Mouse (Mus musculus) midbrain, embryonic 16.5 days (tissue): Measurements from ENCODE around the gene Ndufb7. TPM values are rescaled to one million over a fixed set of nuclear protein-coding genes. Genes with fewer than 3 reads are reported as not detected.
"Not testable (repeated sequence)": the region's sequence is repeated elsewhere in the genome, so short reads cannot be mapped to it uniquely, and the experiment has no call there.

ENCODE experiments used
- ATAC-seq: fragments of 200-750 bp; cut with Nextera tagmentation; 2 replicates; pipeline ENCODE4 v1.8.0; 2017; ENCODE audit warnings: moderate TSS enrichment
- H3K27ac ChIP-seq: fragments of 300-500 bp; sonication (generic); 2 replicates; pipeline ENCODE4 v1.5.1; 2014; ENCODE audit warnings: mild to moderate bottlenecking, low read length, mixed read lengths
- H3K27me3 ChIP-seq: fragments of 300-500 bp; sonication (generic); 2 replicates; pipeline ENCODE4 v1.6.1; 2014; ENCODE audit warnings: low read depth, low read length, mixed read lengths; ENCODE audit not compliant: control insufficient read depth, insufficient read depth
- H3K36me3 ChIP-seq: fragments of 300-500 bp; sonication (generic); 2 replicates; pipeline ENCODE4 v1.6.1; 2014; ENCODE audit warnings: mild to moderate bottlenecking, low read length, moderate library complexity, mixed read lengths; ENCODE audit not compliant: control insufficient read depth, insufficient read depth
- H3K4me1 ChIP-seq: fragments of 300-500 bp; sonication (generic); 2 replicates; pipeline ENCODE4 v1.6.1; 2014; ENCODE audit warnings: mild to moderate bottlenecking, low read length, mixed read lengths; ENCODE audit not compliant: control insufficient read depth, insufficient read depth
- H3K4me2 ChIP-seq: fragments of 300-500 bp; sonication (generic); 2 replicates; pipeline ENCODE4 v1.6.1; 2014; ENCODE audit warnings: mild to moderate bottlenecking, low read length, mixed read lengths
- H3K4me3 ChIP-seq: fragments of 300-500 bp; sonication (generic); 2 replicates; pipeline ENCODE4 v1.5.1; 2014; ENCODE audit warnings: low read depth, mild to moderate bottlenecking, low read length, moderate library complexity, mixed read lengths
- H3K9ac ChIP-seq: fragments of 300-500 bp; sonication (generic); 2 replicates; pipeline ENCODE4 v1.6.1; 2014; ENCODE audit warnings: low read depth, low read length, mixed read lengths
- H3K9me3 ChIP-seq: fragments of 300-500 bp; sonication (generic); replicated peaks from 2 replicates; pipeline ENCODE4 v1.6.1; 2014; ENCODE audit warnings: mild to moderate bottlenecking, low read length, mixed read lengths; ENCODE audit not compliant: control insufficient read depth, poor library complexity, severe bottlenecking
- WGBS: fragments of 180-500 bp; shearing (Covaris S2); extraction: QIAGEN DNeasy Blood & Tissue Kit; methylation state at CpG from one replicate; pipeline ENCODE4 v1.1.7; 2014; 5-methylcytosine and 5-hydroxymethylcytosine counted together
- polyA plus RNA-seq: library from polyadenylated mRNA; unstranded; fragments of >200 nt; fragmentation: Nextera tagmentation; extraction: Ambion mirVana; gene quantifications from 2 replicates; pipeline ENCODE4 v1.2.1, GENCODE M21; 2015

Ndufb7 gene
- polyA plus RNA-seq: 320 and 338 TPM in 2 replicates

DNA sequence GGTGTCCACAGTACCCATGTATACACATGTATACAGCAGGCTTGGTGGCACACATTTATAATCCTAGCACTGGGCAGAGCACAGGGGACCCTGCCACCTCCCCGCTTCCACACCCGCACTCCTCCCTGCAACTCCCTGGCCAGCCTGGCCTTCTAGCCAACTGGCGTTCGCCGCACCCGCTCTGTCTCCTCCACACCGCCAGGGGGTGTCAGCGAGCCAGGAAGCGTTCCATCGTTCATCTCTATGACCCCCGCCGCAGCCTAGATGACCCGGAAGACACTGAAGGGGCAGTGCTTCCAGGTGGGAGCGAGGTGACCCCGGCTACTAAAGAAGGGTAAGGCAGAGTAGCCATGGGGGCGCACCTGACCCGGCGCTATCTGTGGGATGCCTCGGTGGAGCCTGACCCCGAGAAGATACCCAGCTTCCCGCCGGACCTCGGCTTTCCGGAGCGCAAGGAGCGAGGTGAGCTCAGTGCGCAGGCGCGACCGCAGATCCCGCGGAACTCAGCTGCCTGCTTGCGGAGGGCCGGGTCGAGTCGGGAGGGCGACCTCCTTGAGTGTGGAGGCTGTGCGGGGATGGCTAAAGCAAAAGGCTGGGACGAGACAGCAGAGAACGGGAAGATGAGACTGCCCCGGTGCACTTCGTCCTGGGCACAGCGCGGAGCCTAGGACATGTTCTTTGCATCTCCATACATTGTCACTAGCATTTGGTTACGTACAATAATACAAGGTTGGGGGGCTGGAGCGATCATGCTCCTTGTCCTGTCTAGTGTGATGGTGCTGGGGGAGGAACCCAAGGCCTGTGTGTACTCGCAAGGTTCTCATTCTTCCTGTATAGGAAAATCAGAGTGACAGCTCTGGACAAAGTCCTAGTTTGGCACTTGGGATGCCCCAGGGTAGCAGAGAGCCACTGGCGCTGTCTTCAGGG lies at the start of gene Ndufb7:
TSS of gene Ndufb7 (plus strand) at position 203 of the 927 bp plus-strand sequence.
- Histone ChIP-seq H3K9ac (peak within 1 kb of the TSS; percentile 86), H3K4me1 (peaks cover 12% of the 10 kb centered on the region), H3K4me2 (peak within 1 kb of the TSS; percentile 95), H3K27me3 (no peaks in the 10 kb centered on the region), H3K36me3 (peaks cover 5% of the 10 kb centered on the region), H3K9me3 (no peaks in the 10 kb centered on the region), H3K27ac (peak within 1 kb of the TSS; percentile 87), H3K4me3 (peak within 1 kb of the TSS; percentile 78)
- under 1% methylated on average over 48 of the region's 48 CpGs for WGBS
- peak; percentile 89 for ATAC-seq

DNA sequence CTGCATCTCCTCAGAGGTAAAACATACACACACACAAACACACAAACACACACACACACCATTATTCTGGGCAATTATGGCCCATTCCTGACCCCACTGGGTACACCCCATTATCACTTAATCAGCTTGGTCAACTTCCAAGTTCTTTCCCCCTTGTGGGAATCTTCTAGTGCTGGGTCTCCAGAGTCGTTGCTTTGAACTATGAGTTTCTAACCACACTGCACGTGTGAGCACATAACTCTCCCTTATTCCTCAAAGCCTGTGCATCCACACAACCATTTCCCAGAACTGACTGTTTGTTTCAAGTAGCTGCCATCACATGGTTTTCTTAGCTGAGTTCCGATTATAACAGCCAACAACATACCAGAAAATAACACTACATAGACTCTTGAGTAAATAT lies 46.0 kb upstream of the Ndufb7 start:
- H3K4me2 ChIP-seq: no peak overlapping the region
- no peaks in the 10 kb centered on the region for H3K36me3 ChIP-seq
- H3K9ac ChIP-seq: no peak overlapping the region
- H3K4me3 ChIP-seq: no peak overlapping the region
- H3K27ac ChIP-seq: no peak overlapping the region
- H3K4me1 ChIP-seq: no peaks in the 10 kb centered on the region
- no peaks in the 10 kb centered on the region for H3K9me3 ChIP-seq
- WGBS: 79% methylated on average over 3 of the region's 3 CpGs
- ATAC-seq: no peak
- H3K27me3 ChIP-seq: no peaks in the 10 kb centered on the region

DNA sequence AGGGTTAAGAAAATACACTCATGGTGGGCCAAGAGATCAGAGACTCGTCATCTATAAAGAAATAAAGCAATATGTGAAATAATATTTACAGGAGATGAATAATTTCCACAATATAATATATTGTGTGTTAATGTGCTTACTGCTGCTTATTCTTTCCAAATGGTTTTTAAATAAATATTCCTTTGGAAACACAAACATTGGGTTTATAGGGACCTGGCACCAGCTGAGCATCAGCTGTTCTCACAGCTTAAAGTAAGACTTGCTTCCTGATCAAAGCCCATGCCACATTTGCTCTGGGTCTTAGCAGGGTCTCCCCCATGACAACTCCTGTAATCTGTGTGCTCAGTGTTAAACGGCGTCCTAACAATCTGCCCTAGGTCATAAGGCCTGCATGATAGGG lies 45.6 kb upstream of the Ndufb7 start:
- H3K4me2 ChIP-seq, H3K4me1 ChIP-seq, ATAC-seq, H3K9me3 ChIP-seq, H3K4me3 ChIP-seq, H3K27me3 ChIP-seq, H3K27ac ChIP-seq, H3K9ac ChIP-seq, H3K36me3 ChIP-seq: not testable (repeated sequence)
- whole genome bisulfite sequencing: 77% methylated on average over 3 of the region's 3 CpGs

DNA sequence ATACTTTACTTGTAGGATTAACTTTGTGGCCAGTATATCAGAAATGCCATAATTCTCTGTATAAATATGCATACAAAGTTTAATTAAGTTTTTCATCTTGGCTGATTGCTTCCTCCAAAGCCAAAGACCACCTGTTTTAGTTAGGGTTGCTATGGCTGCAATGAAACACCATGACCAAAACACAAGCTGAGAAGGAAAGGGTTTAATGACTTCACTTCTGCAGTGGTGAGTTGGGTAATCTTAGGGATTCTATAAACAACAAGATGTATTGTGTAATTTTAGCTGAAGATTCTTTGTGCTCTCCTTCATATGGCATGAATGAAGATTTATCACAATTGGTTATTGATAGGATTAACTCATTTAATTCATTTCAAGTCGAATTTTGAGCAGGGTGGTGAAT lies 45.2 kb upstream of the Ndufb7 start:
- 19% methylated on average over 1 of the region's 1 CpGs for WGBS
- Histone ChIP-seq H3K4me2 (no peak overlapping the region), H3K9ac (no peak overlapping the region), H3K4me3 (no peak overlapping the region), H3K9me3 (no peaks in the 10 kb centered on the region), H3K36me3 (no peaks in the 10 kb centered on the region), H3K27ac (no peak overlapping the region), H3K4me1 (no peaks in the 10 kb centered on the region), H3K27me3 (no peaks in the 10 kb centered on the region)
- no peak for ATAC-seq

DNA sequence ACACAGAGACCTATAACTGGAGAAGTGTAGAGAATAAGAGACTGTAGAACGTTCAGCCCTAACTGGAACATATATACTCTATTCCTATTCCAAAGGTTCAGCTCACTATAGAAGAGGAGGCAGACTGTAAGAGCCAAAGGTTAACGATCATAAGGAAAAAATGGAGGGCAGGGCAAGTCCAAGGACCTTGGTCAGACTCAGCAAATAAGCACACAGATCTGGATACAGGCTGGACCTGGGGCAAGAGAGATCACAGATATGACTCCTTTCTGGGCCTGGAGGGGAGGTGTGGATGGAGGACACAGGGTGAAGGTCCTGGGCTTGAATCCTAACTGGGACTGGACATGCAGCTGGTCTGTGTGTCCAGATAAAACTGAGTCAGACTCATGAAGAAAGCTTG lies 31.7 kb upstream of the Ndufb7 start:
- no peaks in the 10 kb centered on the region for H3K36me3 ChIP-seq
- no peak for ATAC-seq
- 88% methylated on average over 2 of the region's 2 CpGs for WGBS

DNA sequence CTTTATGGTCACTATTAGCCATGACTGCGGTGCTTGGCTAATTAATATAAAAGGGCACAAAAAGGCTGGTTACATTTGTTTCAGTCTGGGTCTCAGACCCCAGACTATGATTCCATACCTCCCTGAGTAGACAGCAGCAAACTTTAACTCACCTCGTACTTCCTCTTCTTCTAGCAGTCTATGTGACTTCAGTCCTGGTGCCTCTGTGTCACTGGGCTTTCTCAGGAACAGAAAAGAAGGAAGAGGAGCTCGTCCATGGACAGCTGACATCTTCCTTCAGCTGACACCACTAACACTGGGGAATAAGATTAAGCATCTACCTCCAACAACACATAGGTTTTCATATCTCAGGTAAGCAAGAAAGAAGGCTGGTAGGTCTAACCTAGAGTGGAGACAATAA lies 30.7 kb upstream of the Ndufb7 start, which contains the start of gene Olfr370:
TSS of gene Olfr370 (plus strand) at position 45 of the 400 bp plus-strand sequence.
- no peak within 1 kb of the TSS for H3K9ac ChIP-seq
- H3K27ac ChIP-seq: no peak within 1 kb of the TSS
- no peaks in the 10 kb centered on the region for H3K36me3 ChIP-seq
- H3K9me3 ChIP-seq: no peaks in the 10 kb centered on the region
- H3K27me3 ChIP-seq: no peaks in the 10 kb centered on the region
- no peak within 1 kb of the TSS for H3K4me2 ChIP-seq
- H3K4me1 ChIP-seq: no peaks in the 10 kb centered on the region
- WGBS: 80% methylated on average over 3 of the region's 3 CpGs
- no peak for ATAC-seq
- no peak within 1 kb of the TSS for H3K4me3 ChIP-seq

More for the DNA sequence above, 31.7 kb upstream of the Ndufb7 start:
- no peak overlapping the region for H3K27ac ChIP-seq
- no peak overlapping the region for H3K4me2 ChIP-seq
- H3K9me3 ChIP-seq: no peaks in the 10 kb centered on the region
- H3K4me1 ChIP-seq: no peaks in the 10 kb centered on the region
- no peaks in the 10 kb centered on the region for H3K27me3 ChIP-seq
- no peak overlapping the region for H3K4me3 ChIP-seq
- H3K9ac ChIP-seq: no peak overlapping the region

DNA sequence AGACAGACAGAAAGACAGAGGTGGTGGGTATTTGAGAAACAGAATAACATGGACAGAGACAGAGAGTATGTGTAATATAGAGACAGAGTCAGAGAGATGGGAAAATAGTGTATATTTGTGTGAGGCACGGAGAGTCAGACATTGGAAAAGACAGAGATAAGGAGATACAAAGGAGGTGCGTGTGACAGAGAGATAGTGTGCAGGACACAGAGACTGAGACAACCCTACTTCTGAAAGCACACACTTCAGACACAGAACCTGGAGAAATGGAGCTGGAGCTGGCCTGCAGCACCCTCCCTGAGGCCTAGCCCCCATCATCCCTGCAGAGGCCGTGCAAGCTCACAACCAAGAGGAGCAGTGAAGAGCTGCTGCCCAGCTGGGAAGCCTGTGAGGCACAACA lies 3.8 kb upstream of the Ndufb7 start:
- peaks cover 5% of the 10 kb centered on the region for H3K4me1 ChIP-seq
- ATAC-seq: no peak
- no peak overlapping the region for H3K9ac ChIP-seq
- no peaks in the 10 kb centered on the region for H3K36me3 ChIP-seq
- no peak overlapping the region for H3K4me3 ChIP-seq
- no peaks in the 10 kb centered on the region for H3K9me3 ChIP-seq
- H3K27ac ChIP-seq: no peak overlapping the region
- H3K4me2 ChIP-seq: no peak overlapping the region
- 92% methylated on average over 3 of the region's 3 CpGs for WGBS
- H3K27me3 ChIP-seq: no peaks in the 10 kb centered on the region

DNA sequence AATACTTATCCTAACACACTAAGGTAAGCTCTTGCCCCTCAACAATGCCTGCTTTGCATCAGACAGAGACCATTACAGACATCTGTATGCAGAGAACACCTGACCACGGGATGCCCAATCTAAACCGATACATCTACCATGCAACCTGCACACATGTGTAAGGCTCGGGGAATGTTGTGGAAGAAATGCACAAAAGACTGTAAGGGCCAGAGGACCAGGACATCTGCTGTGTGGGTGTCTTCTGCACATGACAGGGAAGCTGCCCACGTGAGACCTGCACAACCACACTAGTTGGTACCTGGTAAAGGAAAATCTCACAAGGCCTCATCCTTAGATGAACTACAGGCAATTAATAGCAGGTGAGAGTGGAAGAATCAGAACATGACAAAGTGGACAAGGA lies 3.2 kb upstream of the Ndufb7 start:
- Histone ChIP-seq H3K9me3 (no peaks in the 10 kb centered on the region), H3K27ac (no peak overlapping the region), H3K4me2 (no peak overlapping the region), H3K4me3 (no peak overlapping the region), H3K36me3 (no peaks in the 10 kb centered on the region), H3K27me3 (no peaks in the 10 kb centered on the region), H3K9ac (no peak overlapping the region), H3K4me1 (peaks cover 10% of the 10 kb centered on the region)
- no peak for ATAC-seq
- WGBS: 77% methylated on average over 4 of the region's 4 CpGs

DNA sequence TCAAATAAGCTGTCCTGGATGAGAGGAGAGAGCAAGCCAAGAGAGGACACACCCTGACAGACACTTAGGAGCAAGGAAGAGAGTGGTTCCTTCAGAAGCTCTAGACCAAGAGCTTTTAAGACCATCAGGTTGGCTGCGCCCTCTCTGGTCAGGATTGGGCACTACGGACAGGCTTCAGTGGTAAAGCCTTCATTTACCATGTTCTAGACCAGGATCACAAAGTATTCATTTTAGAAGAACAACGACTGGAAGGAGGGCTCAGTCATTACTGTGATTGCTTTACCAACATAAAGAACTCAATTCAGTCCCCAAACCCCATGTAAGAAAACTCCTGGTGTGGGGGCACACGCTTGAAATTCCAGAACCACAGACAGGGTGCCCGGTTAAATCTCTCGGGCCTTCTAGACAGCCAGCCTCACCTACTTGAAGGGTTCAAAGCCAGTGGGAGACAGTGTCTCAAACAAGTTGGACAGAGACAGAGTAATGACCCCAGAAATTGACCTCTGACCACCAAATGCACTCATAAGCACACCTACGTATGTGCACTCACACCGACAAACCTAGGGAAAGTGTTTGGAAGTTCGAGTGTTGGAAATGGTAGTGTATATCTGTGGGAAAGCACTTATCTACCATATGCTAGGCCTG lies 618 bp upstream of the Ndufb7 start:
- Histone ChIP-seq H3K4me3 (no peak overlapping the region), H3K4me1 (peaks cover 12% of the 10 kb centered on the region), H3K36me3 (peaks cover 2% of the 10 kb centered on the region; the same call in 1 of the 2 replicates), H3K9me3 (no peaks in the 10 kb centered on the region), H3K4me2 (no peak overlapping the region; the same call in 1 of the 2 replicates), H3K27ac (no peak overlapping the region), H3K9ac (no peak overlapping the region), H3K27me3 (no peaks in the 10 kb centered on the region)
- WGBS: 76% methylated on average over 9 of the region's 9 CpGs
- peak; percentile 8; the same call in 1 of the 2 replicates for ATAC-seq
